Mouse (Mus musculus): ENCODE data around the gene Gm4297.
"Not testable (repeated sequence)": the region's sequence is repeated elsewhere in the genome, so short reads cannot be mapped to it uniquely, and the experiment has no call there.

The Gm4297 gene

GRCm38 (mm10) chrX:24574795-24575194 is at the start of gene Gm4297:
Gm4297 (minus strand) TSS chrX:24574895.
- DNase-seq (ENCODE audit: low spot score in 2 of 2) = not testable (repeated sequence)
